Mouse (Mus musculus): ENCODE results near the gene Traf4. TPM values are rescaled to one million over a fixed set of nuclear protein-coding genes. Genes with fewer than 3 reads are reported as not detected.
"Not testable (repeated sequence)": the region's sequence is repeated elsewhere in the genome, so short reads cannot be mapped to it uniquely, and the experiment has no call there.

Traf4 gene
- polyA plus RNA-seq, 1 experiment from 2014 or later = 51.8 TPM

DNA sequence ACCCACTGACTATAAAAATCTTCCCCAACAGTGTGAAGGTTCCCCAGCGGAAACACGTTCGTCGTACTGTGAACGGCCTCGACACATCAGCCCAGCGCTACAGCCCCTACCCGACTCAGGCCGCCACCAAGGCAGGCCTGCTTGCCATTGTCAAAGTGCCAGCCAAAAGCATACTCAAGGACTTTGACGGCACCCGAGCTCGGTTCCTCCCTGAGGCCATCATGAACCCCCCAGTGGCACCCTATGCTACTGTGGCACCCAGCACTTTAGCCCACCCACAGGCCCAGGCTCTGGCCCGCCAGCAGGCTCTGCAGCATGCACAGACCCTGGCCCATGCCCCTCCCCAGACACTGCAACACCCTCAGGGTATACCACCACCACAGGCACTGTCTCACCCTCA lies 11.6 kb downstream of the Traf4 start:
- ATAC-seq (ENCODE audit: insufficient number of reproducible peaks, low FRiP score) = 0 out of 2 replicates have a peak, but pooled peaks have one; percentile 28
- H3K4me3 ChIP-seq = no peak overlapping the region
- no peaks in the 10 kb centered on the region for H3K9me3 ChIP-seq (replicated peaks)
- H3K9ac ChIP-seq = no peak overlapping the region
- H3K36me3 ChIP-seq = peaks cover 87% of the 10 kb centered on the region
- H3K27me3 ChIP-seq (replicated peaks) = no peaks in the 10 kb centered on the region
- 89% methylated on average over 13 of the region's 13 CpGs for WGBS
- peaks cover 6% of the 10 kb centered on the region; the same call in 1 of the 2 replicates for H3K4me1 ChIP-seq (replicated peaks)
- H3K4me2 ChIP-seq = no peak overlapping the region
- no peak overlapping the region for H3K27ac ChIP-seq (ENCODE audit: poor library complexity, severe bottlenecking)

GRCm38 (mm10) chr11:78152299-78153231 lies 12.8 kb downstream of the Traf4 start:
- no peak for ATAC-seq (ENCODE audit: insufficient number of reproducible peaks, low FRiP score)
- H3K36me3 ChIP-seq = peaks cover 87% of the 10 kb centered on the region

GRCm38 (mm10) chr11:78151161-78151560 lies 14.2 kb downstream of the Traf4 start:
- peaks cover 93% of the 10 kb centered on the region for H3K36me3 ChIP-seq
- 24% methylated on average over 1 of the region's 1 CpGs for WGBS

More at GRCm38 (mm10) chr11:78152299-78153231, 12.8 kb downstream of the Traf4 start:
- no peaks in the 10 kb centered on the region for H3K27me3 ChIP-seq (replicated peaks)
- no peak overlapping the region for H3K4me3 ChIP-seq
- H3K9me3 ChIP-seq (replicated peaks) = no peaks in the 10 kb centered on the region
- WGBS = 77% methylated on average over 9 of the region's 9 CpGs
- H3K9ac ChIP-seq = no peak overlapping the region
- no peak overlapping the region for H3K27ac ChIP-seq (ENCODE audit: poor library complexity, severe bottlenecking)
- peaks cover 4% of the 10 kb centered on the region; the same call in 1 of the 2 replicates for H3K4me1 ChIP-seq (replicated peaks)
- H3K4me2 ChIP-seq = no peak overlapping the region

GRCm38 (mm10) chr11:78146707-78147543 lies 18.5 kb downstream of the Traf4 start:
- no peak for ATAC-seq (ENCODE audit: insufficient number of reproducible peaks, low FRiP score)
- Histone ChIP-seq H3K27me3 (replicated peaks) (no peaks in the 10 kb centered on the region), H3K36me3 (peaks cover 85% of the 10 kb centered on the region), H3K4me2 (no peak overlapping the region), H3K27ac (ENCODE audit: poor library complexity, severe bottlenecking) (no peak overlapping the region), H3K4me3 (no peak overlapping the region), H3K9ac (no peak overlapping the region), H3K9me3 (replicated peaks) (no peaks in the 10 kb centered on the region), H3K4me1 (replicated peaks) (peaks cover 7% of the 10 kb centered on the region; the same call in 1 of the 2 replicates)
- 88% methylated on average over 6 of the region's 6 CpGs for WGBS

More at GRCm38 (mm10) chr11:78151161-78151560, 14.2 kb downstream of the Traf4 start:
- H3K4me2 ChIP-seq = no peak overlapping the region
- H3K27me3 ChIP-seq (replicated peaks) = no peaks in the 10 kb centered on the region
- H3K4me3 ChIP-seq = no peak overlapping the region
- H3K9me3 ChIP-seq (replicated peaks) = no peaks in the 10 kb centered on the region
- H3K4me1 ChIP-seq (replicated peaks) = peaks cover 7% of the 10 kb centered on the region; the same call in 1 of the 2 replicates
- no peak overlapping the region for H3K9ac ChIP-seq
- H3K27ac ChIP-seq (ENCODE audit: poor library complexity, severe bottlenecking) = no peak overlapping the region
- ATAC-seq (ENCODE audit: insufficient number of reproducible peaks, low FRiP score) = no peak

GRCm38 (mm10) chr11:78146168-78146567 lies 19.2 kb downstream of the Traf4 start:
- whole genome bisulfite sequencing = 86% methylated on average over 5 of the region's 5 CpGs
- H3K9me3 ChIP-seq (replicated peaks) = no peaks in the 10 kb centered on the region
- no peak overlapping the region for H3K27ac ChIP-seq (ENCODE audit: poor library complexity, severe bottlenecking)
- no peaks in the 10 kb centered on the region for H3K27me3 ChIP-seq (replicated peaks)
- H3K9ac ChIP-seq = no peak overlapping the region
- H3K4me3 ChIP-seq = no peak overlapping the region
- peaks cover 80% of the 10 kb centered on the region for H3K36me3 ChIP-seq
- no peak overlapping the region for H3K4me2 ChIP-seq
- H3K4me1 ChIP-seq (replicated peaks) = peaks cover 14% of the 10 kb centered on the region
- ATAC-seq (ENCODE audit: insufficient number of reproducible peaks, low FRiP score) = no peak

- no peak for ATAC-seq (ENCODE audit: insufficient number of reproducible peaks, low FRiP score)
- Histone ChIP-seq H3K36me3 (peaks cover 56% of the 10 kb centered on the region), H3K4me1 (replicated peaks) (peaks cover 27% of the 10 kb centered on the region), H3K4me2 (no peak overlapping the region), H3K9me3 (replicated peaks) (no peaks in the 10 kb centered on the region), H3K27ac (ENCODE audit: poor library complexity, severe bottlenecking) (0 out of 2 replicates have a peak overlapping the region, but pooled peaks have one; percentile 2), H3K27me3 (replicated peaks) (no peaks in the 10 kb centered on the region), H3K9ac (no peak overlapping the region), H3K4me3 (no peak overlapping the region)
- WGBS = 73% methylated on average over 2 of the region's 2 CpGs
These were observed 21.9 kb downstream of the Traf4 start for GRCm38 (mm10) chr11:78143520-78143919.

DNA sequence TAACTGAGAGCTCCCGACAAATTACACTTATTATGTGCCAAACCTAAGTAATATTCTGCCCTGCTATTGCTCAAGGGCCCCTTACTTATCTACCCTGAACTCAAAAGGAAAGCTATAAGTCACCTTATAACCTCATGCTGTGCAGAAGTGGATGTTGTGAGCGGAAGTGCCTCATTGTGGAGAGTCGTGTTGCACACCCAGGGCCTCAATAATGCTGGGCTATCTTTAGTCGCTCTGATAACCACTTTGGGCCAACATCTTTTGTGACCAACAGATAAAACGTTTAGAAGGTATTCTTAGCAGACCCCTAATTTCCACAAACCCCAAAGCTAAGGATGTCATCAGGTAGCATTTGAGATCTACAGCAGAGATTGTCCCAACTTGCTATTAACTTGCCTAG lies 24.7 kb downstream of the Traf4 start:
- Histone ChIP-seq H3K4me2 (no peak overlapping the region), H3K36me3 (peaks cover 29% of the 10 kb centered on the region), H3K4me1 (replicated peaks) (peaks cover 43% of the 10 kb centered on the region), H3K27ac (ENCODE audit: poor library complexity, severe bottlenecking) (no peak overlapping the region; the same call in 1 of the 2 replicates), H3K9me3 (replicated peaks) (no peaks in the 10 kb centered on the region), H3K4me3 (no peak overlapping the region), H3K9ac (no peak overlapping the region), H3K27me3 (replicated peaks) (no peaks in the 10 kb centered on the region)
- 42% methylated on average over 5 of the region's 5 CpGs for WGBS
- no peak for ATAC-seq (ENCODE audit: insufficient number of reproducible peaks, low FRiP score)

- no peaks in the 10 kb centered on the region for H3K9me3 ChIP-seq (replicated peaks)
- H3K4me2 ChIP-seq = no peak overlapping the region
- WGBS = 73% methylated on average over 3 of the region's 3 CpGs
- H3K27me3 ChIP-seq (replicated peaks) = no peaks in the 10 kb centered on the region
- no peak overlapping the region for H3K9ac ChIP-seq
- peak overlapping the region; percentile 51; the same call in 1 of the 2 replicates for H3K27ac ChIP-seq (ENCODE audit: poor library complexity, severe bottlenecking)
- peaks cover 52% of the 10 kb centered on the region for H3K4me1 ChIP-seq (replicated peaks)
- no peak; the same call in 1 of the 2 replicates for ATAC-seq (ENCODE audit: insufficient number of reproducible peaks, low FRiP score)
- H3K4me3 ChIP-seq = no peak overlapping the region
- peaks cover 3% of the 10 kb centered on the region for H3K36me3 ChIP-seq
These were observed 27.4 kb downstream of the Traf4 start for GRCm38 (mm10) chr11:78138023-78138422.

- 62% methylated on average over 4 of the region's 4 CpGs for WGBS
- H3K4me1 ChIP-seq (replicated peaks) = peaks cover 56% of the 10 kb centered on the region
- H3K9ac ChIP-seq = no peak overlapping the region
- no peaks in the 10 kb centered on the region for H3K27me3 ChIP-seq (replicated peaks)
- H3K36me3 ChIP-seq = no peaks in the 10 kb centered on the region
- H3K4me2 ChIP-seq = no peak overlapping the region
- no peaks in the 10 kb centered on the region for H3K9me3 ChIP-seq (replicated peaks)
- no peak overlapping the region for H3K4me3 ChIP-seq
- ATAC-seq (ENCODE audit: insufficient number of reproducible peaks, low FRiP score) = 0 out of 2 replicates have a peak, but pooled peaks have one; percentile 40
- H3K27ac ChIP-seq (ENCODE audit: poor library complexity, severe bottlenecking) = peak overlapping the region; percentile 51; the same call in 1 of the 2 replicates
These were observed 27.8 kb downstream of the Traf4 start for GRCm38 (mm10) chr11:78137584-78137983.

GRCm38 (mm10) chr11:78136132-78136531 lies 29.3 kb downstream of the Traf4 start:
- no peak overlapping the region for H3K27ac ChIP-seq (ENCODE audit: poor library complexity, severe bottlenecking)
- H3K27me3 ChIP-seq (replicated peaks) = no peaks in the 10 kb centered on the region
- 53% methylated on average over 1 of the region's 1 CpGs for WGBS
- no peak overlapping the region for H3K9ac ChIP-seq
- H3K4me3 ChIP-seq = no peak overlapping the region
- no peak for ATAC-seq (ENCODE audit: insufficient number of reproducible peaks, low FRiP score)
- H3K36me3 ChIP-seq = no peaks in the 10 kb centered on the region
- H3K4me2 ChIP-seq = no peak overlapping the region
- peaks cover 50% of the 10 kb centered on the region for H3K4me1 ChIP-seq (replicated peaks)
- no peaks in the 10 kb centered on the region for H3K9me3 ChIP-seq (replicated peaks)

DNA sequence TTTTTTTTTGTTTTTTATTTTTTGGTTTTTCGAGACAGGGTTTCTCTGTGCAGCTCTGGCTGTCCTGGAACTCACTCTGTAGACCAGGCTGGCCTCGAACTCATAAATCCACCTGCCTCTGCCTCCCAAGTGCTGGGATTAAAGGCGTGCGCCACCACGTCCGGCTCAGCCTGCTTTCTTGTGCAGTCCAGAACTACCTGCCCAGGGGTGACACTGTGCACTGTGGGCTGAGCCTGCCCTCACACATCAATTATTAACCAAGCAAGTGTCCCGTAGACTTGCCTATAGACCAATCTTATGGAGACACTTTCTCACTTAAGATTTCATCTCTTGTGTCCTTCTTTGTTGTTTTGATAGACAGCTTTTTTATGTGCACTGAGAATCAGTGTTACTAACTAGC lies 30.1 kb downstream of the Traf4 start:
- peaks cover 42% of the 10 kb centered on the region for H3K4me1 ChIP-seq (replicated peaks)
- ATAC-seq (ENCODE audit: insufficient number of reproducible peaks, low FRiP score); H3K9ac ChIP-seq; H3K27ac ChIP-seq (ENCODE audit: poor library complexity, severe bottlenecking); H3K27me3 ChIP-seq (replicated peaks); H3K4me3 ChIP-seq; H3K9me3 ChIP-seq (replicated peaks); H3K36me3 ChIP-seq; H3K4me2 ChIP-seq: not testable (repeated sequence)
- WGBS = 93% methylated on average over 7 of the region's 7 CpGs

Data from heart, embryonic 12.5 days (tissue).